Mouse (Mus musculus): ENCODE results near the gene Wdr35. TPM values are rescaled to one million over a fixed set of nuclear protein-coding genes. Genes with fewer than 3 reads are reported as not detected.
A peak's percentile ranks its signal among the peaks of the same experiment; 100 is the strongest.
"Not testable (repeated sequence)": the region's sequence is repeated elsewhere in the genome, so short reads cannot be mapped to it uniquely, and the experiment has no call there.

Wdr35 gene
- 5.0 and 5.8 TPM in 2 replicates for total RNA-seq (2017)

DNA sequence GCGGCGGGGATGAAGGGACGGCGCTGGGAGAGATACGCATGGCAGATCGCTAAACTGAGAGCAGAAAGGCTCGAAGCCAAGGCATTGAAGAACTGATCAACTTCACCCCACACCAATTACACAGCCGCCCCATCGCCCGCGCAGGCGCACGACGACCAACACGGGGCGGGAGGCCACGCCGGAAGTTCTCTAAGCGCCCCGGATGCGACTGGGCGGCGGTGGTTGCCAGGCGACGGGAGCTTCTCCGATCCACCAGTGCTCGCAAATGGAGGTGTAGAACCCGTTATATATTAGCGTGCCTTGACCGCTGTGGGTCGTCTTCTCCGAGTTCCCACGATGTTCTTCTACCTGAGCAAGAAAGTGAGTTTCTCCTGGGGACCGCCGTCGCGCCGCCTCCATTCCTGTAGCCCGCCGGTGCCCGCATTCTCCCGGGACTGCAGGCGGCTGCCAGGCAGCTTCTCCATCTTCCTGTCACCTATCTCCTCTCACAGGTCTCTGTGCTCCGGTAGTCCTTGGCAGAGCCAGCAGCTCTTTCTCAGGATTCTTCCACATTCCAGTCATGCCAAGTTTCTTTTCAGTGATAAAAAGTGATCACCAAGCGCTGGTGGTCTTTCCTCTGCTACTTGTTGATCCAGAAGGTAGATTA, at the start of gene Wdr35:
Gene Wdr35 (plus strand): TSS at position 73 of the 646 bp plus-strand sequence.
- ATAC-seq (replicated peaks in 1 of 2; ENCODE audit: insufficient read depth in 1 of 2, low FRiP score in 2 of 2, low TSS enrichment in 1 of 2, low read depth in 1 of 2, poor library complexity in 2 of 2, severe bottlenecking in 2 of 2), result peak; percentile 33 to 76

DNA sequence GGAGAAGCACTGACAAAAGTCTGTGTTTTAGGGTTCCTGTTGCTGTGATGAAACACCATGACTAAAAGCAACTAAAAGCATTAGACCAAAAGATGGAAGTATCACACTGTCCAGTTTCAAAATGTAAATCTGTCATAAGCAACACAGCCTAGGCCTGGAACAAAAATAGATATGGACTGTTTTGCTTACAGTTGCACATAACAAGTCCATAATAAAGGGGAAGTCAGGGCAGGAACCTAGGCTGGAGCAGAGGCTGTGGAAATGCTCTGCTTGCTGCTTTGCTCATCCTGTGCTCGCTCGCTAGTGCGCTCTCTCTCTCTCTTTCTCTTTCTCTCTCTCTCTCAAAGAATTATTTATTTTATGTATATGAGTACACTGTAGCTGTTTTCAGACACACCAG, 46.0 kb upstream of the Wdr35 start:
- ATAC-seq (replicated peaks in 1 of 2; ENCODE audit: insufficient read depth in 1 of 2, low FRiP score in 2 of 2, low TSS enrichment in 1 of 2, low read depth in 1 of 2, poor library complexity in 2 of 2, severe bottlenecking in 2 of 2), result peak; percentile 80 to 84

DNA sequence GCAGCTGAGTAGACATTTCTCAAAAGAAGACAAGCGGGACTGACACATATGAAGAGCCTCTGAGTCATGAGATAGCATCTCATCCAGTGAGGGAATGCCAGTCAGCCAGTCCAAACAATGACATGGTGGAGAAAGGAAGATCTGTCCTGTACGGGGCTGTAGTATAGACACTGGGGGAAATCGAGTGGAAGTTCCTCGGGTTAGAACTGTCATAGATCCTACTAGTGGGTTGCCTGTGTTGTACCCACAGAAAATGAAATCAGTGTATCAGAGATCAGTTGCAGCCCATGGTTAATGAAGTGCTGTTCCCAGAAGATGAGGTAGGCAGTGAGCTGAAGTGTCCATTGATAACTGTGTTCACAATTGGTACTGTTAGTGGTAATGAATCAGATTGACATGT, 44.9 kb upstream of the Wdr35 start:
- no peak for ATAC-seq (replicated peaks in 1 of 2; ENCODE audit: insufficient read depth in 1 of 2, low FRiP score in 2 of 2, low TSS enrichment in 1 of 2, low read depth in 1 of 2, poor library complexity in 2 of 2, severe bottlenecking in 2 of 2)

DNA sequence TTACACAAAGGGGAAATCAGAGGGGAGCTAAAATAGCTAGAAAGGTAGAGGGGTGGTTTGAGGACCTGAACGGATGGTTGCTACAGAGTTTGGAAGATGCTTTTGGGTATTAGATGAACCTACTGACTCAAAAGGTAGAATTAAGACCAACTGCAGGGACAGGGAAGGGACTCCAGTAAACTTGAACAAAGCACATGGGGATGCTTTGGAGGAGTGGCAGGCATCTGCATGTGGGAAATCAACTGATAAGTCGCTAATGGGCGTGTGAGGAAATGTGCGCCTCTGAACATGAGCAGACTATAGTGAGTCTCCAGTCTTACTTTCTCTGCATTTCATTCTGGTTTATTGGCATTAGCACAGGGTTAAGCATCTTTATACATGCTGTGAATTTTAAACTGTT, 42.6 kb upstream of the Wdr35 start:
- no peak for ATAC-seq (replicated peaks in 1 of 2; ENCODE audit: insufficient read depth in 1 of 2, low FRiP score in 2 of 2, low TSS enrichment in 1 of 2, low read depth in 1 of 2, poor library complexity in 2 of 2, severe bottlenecking in 2 of 2)

DNA sequence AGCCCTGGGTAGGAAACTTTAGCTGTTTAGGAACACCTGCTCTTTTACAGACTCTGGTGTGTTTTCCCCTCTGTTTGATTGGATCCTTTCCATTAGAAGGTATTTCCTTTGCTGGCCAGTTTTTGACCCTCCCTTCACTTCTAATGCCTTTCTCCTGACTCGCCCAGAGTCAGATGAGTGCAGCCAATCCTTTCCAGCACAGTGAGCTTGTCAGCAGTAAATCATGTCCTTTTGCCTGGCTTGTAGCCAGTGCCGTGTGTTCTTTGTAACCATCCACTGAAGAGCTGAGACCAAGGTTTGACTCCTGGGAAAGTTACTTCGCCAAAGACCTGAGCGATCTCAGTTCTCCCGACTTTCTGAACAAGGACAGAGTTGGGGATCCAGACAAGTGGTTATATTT, 38.3 kb upstream of the Wdr35 start:
- no peak for ATAC-seq (replicated peaks in 1 of 2; ENCODE audit: insufficient read depth in 1 of 2, low FRiP score in 2 of 2, low TSS enrichment in 1 of 2, low read depth in 1 of 2, poor library complexity in 2 of 2, severe bottlenecking in 2 of 2)

GRCm38 (mm10) chr12:8936210-8936609, 37.5 kb upstream of the Wdr35 start:
- ATAC-seq (replicated peaks in 1 of 2; ENCODE audit: insufficient read depth in 1 of 2, low FRiP score in 2 of 2, low TSS enrichment in 1 of 2, low read depth in 1 of 2, poor library complexity in 2 of 2, severe bottlenecking in 2 of 2), result not testable (repeated sequence)

DNA sequence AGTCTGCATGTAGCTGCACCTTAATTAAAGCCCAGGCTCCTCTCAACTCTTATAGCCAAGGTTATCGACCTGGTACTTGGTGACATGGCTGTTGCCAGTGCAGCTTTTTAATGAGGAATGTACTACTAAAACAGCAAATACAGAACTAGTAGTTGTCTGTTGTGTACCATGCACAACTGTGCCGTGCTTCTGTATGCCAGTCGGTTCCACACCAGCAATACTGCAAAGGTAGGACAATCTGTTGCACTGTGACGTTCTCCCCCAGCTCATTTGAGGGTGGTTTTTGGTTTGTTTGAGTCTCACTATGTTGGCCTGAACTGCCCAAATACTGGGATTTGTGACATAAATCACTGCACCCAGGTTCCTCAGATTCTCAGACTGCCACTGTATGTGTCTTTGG, 34.2 kb upstream of the Wdr35 start:
- no peak for ATAC-seq (replicated peaks in 1 of 2; ENCODE audit: insufficient read depth in 1 of 2, low FRiP score in 2 of 2, low TSS enrichment in 1 of 2, low read depth in 1 of 2, poor library complexity in 2 of 2, severe bottlenecking in 2 of 2)

- no peak for ATAC-seq (replicated peaks in 1 of 2; ENCODE audit: insufficient read depth in 1 of 2, low FRiP score in 2 of 2, low TSS enrichment in 1 of 2, low read depth in 1 of 2, poor library complexity in 2 of 2, severe bottlenecking in 2 of 2)
These were observed 33.4 kb upstream of the Wdr35 start for GRCm38 (mm10) chr12:8940011-8941005.

DNA sequence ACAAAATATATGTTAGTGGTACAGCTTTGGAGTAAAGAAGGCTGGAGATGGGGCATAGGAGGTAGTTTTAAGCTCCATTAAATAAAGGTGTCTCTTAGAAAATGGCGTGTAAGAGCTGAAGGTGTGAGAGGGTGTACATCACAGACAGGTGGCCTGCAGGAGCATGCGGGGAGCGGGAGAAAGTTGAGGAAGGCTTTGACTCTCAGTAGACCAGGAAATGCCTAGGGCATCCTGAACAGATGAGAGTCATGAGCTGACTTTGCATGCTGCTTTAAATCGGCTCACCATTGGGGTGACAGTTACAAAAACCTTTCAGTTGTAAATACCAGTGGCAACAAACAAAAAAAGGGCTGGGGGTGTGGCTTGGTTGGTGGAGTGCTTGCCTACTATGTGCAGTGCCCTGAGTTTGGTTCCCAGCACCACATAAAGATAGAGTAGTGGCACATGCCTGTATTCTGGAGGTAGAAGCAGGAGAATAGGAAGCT, 32.5 kb upstream of the Wdr35 start:
- ATAC-seq (replicated peaks in 1 of 2; ENCODE audit: insufficient read depth in 1 of 2, low FRiP score in 2 of 2, low TSS enrichment in 1 of 2, low read depth in 1 of 2, poor library complexity in 2 of 2, severe bottlenecking in 2 of 2), result no peak

DNA sequence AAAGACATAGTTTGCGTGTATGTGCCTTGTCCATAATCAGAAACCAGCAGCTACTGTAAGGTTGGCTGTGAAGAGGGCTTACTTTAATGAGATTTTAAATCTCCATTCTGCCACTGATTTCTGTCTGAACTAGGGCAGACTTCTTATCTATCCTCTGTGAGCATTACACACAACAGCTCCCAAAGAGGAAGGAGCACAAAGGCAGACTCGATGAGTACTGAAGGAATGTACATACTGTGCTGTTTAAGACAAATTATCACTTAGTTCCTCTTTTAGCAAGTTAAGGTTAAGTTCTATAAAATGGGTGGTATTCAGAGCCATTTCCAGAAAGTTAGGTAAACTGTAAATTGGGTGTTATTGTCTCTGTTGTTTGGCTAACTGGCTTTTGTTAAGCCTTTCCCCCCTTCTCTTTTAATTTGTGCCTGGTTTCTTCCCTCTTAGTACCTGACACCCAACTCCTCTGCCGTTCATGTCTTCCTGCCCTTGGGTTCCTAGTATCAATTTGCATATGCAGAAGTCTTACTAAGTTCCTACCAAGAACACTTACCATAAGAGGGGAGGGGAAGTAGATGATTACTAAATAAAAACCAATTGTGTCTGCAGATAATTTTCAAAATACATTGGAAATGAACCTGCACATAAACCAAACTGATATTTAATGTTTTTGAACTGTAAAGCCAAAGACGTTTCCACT, 31.8 kb upstream of the Wdr35 start:
- ATAC-seq (replicated peaks in 1 of 2; ENCODE audit: insufficient read depth in 1 of 2, low FRiP score in 2 of 2, low TSS enrichment in 1 of 2, low read depth in 1 of 2, poor library complexity in 2 of 2, severe bottlenecking in 2 of 2), result peak; percentile 51 to 57; a peak in 2 of 4 replicates

DNA sequence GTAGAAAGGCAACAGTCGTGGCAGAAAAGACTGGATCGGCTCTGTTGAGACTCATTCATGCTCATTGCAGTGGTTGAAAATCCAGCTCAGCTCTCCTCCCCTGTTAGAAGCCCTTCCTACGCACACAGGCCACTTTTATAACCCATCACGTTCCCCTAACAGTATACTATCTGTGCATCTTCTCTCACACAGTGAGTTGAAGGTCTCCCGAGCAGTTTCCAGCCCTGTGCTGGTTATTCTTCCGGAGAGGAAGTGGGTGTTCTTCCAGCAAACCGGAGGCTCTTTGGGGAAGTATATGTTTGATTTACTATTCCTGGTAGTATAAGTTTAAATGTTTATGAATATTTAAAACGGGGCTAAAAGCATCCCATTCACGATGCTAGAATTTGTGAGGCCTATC, 26.5 kb upstream of the Wdr35 start:
- peak; percentile 15 to 25; a peak in 1 of 4 replicates for ATAC-seq (replicated peaks in 1 of 2; ENCODE audit: insufficient read depth in 1 of 2, low FRiP score in 2 of 2, low TSS enrichment in 1 of 2, low read depth in 1 of 2, poor library complexity in 2 of 2, severe bottlenecking in 2 of 2)

- ATAC-seq (replicated peaks in 1 of 2; ENCODE audit: insufficient read depth in 1 of 2, low FRiP score in 2 of 2, low TSS enrichment in 1 of 2, low read depth in 1 of 2, poor library complexity in 2 of 2, severe bottlenecking in 2 of 2), result peak; percentile 68 to 74
These were observed 25.8 kb upstream of the Wdr35 start, which contains the start of gene Matn3 for GRCm38 (mm10) chr12:8947714-8948464. TSS of gene Matn3 (plus strand) at chr12:8947929.

- ATAC-seq (replicated peaks in 1 of 2; ENCODE audit: insufficient read depth in 1 of 2, low FRiP score in 2 of 2, low TSS enrichment in 1 of 2, low read depth in 1 of 2, poor library complexity in 2 of 2, severe bottlenecking in 2 of 2), result no peak
These were observed 20.6 kb upstream of the Wdr35 start for GRCm38 (mm10) chr12:8953136-8953535.

DNA sequence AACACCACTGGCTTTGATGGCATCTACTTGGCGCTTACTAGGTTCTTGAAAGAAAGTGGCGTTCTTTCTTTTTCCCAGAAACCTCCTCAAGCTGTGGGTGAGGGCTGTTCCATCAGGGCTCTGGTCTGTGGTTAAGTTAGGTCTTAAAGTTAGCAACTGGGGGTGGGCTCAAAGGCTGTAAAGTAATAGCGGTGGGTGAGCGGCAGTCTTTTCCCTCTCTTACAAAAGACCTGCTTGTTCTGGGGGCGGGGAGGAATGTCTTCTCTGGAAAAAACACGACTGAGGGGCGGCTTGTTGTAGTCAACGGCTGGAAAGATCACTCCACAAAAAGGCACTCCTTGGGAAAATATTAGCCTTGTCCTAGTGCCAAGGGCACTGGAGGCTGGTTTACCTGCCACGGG, 19.5 kb upstream of the Wdr35 start:
- ATAC-seq (replicated peaks in 1 of 2; ENCODE audit: insufficient read depth in 1 of 2, low FRiP score in 2 of 2, low TSS enrichment in 1 of 2, low read depth in 1 of 2, poor library complexity in 2 of 2, severe bottlenecking in 2 of 2), result no peak

DNA sequence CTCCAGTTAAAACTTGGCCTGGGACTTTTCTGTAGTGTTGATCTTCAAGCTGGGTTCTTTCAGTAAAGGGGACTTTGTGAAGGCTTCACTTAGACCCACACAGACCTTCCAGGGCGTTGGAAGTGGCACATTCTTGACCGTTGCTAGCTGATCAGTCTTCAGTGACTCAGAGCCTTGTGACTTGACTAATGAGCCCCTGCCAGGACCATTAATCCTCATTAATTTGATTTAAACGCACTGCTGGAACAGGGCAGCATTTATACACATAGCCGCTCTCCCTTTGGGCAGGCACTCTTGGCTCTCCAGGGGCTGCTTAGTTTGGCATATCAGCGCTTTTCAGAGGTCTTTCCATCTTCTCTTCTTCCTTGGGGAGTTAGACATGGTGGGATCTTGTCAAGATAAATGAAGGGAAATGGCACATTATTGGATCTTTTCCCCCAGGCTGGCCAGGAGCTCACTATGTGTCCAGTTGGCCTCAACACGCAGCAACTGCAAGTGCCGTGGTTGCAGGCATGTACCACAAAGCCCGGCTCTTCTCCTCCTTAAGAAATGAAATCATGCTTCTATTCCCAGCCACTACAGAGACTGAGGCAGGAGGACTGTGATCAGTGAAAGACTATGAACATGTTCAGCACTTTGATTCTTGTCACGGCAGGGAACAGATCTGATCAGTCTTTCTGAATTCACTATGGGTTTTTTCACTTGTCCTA, 11.9 kb upstream of the Wdr35 start:
- ATAC-seq (replicated peaks in 1 of 2; ENCODE audit: insufficient read depth in 1 of 2, low FRiP score in 2 of 2, low TSS enrichment in 1 of 2, low read depth in 1 of 2, poor library complexity in 2 of 2, severe bottlenecking in 2 of 2), result no peak

GRCm38 (mm10) chr12:8969828-8970227, 3.9 kb upstream of the Wdr35 start:
- peak; percentile 84 to 85 for ATAC-seq (replicated peaks in 1 of 2; ENCODE audit: insufficient read depth in 1 of 2, low FRiP score in 2 of 2, low TSS enrichment in 1 of 2, low read depth in 1 of 2, poor library complexity in 2 of 2, severe bottlenecking in 2 of 2)

Data from hematopoietic stem cell, adult 5-6 weeks (primary cell).